Mouse (Mus musculus) ovary, adult 18-20 months (tissue): ENCODE data around the gene Pgm5.
"Not testable (repeated sequence)": the region's sequence is repeated elsewhere in the genome, so short reads cannot be mapped to it uniquely, and the experiment has no call there.

Experiments used
- DNase-seq: peaks from one replicate; pipeline ENCODE4 v3.0.0; 2022; ENCODE audit warnings: low spot score, mixed read lengths

The Pgm5 gene

DNA sequence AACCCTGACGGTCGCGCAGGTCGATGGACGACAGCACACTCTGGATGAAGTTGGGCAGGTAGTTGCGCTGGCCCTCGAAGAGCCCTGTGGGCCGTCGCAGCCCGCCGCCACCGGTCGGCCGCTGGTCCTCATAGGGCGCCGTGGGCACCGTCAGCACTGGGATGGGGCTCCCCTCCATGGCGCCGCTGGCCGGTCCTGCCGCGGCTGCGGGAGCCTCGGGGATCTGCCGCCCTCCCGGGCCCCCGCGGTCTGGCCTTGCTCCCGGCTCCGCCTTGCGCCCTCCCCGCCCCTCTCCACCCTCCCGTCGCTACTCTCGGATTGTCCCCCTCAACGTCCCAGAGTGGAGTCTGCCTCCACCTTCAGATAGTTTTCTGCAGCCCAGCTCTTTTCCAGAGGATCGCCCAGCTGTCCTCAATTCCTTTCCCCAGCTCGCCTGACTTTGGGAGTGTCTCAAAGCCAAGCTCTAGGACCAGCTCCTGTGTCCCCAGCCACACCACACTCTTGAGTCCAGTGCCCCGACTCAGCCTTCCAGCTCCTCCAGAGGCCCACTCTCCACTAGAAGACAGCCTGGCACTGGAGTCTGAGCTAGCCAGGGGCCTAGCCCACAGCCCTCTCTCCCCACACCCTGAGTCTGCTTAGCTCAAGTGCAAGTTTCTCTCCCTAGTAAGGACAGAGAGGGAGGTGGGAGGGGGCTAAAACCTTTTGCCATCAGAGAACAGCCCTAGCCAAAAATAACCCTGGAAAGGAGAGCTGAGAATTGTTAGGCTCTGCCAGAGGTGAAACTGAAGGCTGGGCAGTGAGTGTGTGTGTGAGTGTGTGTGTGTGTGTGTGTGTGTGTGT, at the start of gene Pgm5:
Gene Pgm5, minus strand, starts transcription at position 244 of the 840 bp plus-strand sequence.
- DNase-seq: no peak

DNA sequence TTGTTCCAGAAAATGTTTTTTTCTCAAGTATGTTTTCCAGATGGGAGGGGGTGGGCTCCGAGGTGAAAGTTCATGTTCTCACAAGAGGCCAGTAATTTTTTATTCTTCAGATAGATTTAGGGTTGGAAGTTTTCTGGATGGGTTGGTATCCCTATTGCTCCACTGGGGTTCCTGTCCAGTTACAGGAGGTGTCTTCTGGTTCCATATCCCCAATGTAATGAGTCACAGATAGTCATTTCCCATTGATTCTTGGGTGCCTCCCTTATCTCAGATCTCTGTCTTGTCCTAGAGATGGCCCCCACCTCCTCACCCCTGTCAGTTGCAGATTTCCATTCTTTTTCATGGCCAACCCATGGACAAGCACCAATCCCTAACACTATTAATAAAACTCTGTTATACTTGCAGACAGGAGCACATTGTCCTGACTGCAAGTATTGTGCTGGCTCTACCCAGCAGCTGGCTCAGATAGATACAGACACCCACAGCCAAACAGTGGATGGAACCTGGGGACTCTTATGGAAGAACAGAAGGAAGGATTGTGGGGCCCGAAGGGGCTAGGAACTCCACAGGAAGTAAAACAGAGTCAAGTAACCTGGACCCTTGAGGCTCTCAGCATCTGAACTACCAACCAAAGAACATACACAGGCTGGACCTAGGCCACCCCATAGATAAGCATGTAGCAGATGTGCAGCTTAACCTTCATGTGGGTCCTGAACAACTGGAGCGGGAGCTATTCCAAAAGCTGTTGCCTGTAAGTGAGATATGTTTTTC, 46.9 kb upstream of the Pgm5 start:
- no peak for DNase-seq

DNA sequence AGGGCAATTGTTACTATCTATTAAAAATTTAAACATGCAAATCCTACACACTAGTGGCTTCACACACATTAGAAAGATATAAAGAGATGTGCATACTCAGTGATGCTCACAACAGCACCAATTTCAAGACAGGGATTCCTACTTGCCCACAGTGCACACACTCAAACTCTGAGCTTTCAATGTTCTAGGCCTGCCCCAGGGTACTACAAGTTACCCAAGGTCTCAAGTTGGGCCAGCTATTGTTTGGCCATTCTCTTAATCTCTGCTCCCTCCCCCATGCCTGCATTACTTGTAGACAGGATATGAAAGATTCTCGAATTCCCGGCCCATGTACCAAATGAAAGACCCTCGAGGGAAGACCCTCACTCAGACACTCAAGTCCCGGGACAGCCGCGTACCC, 46.0 kb upstream of the Pgm5 start:
- no peak for DNase-seq

DNA sequence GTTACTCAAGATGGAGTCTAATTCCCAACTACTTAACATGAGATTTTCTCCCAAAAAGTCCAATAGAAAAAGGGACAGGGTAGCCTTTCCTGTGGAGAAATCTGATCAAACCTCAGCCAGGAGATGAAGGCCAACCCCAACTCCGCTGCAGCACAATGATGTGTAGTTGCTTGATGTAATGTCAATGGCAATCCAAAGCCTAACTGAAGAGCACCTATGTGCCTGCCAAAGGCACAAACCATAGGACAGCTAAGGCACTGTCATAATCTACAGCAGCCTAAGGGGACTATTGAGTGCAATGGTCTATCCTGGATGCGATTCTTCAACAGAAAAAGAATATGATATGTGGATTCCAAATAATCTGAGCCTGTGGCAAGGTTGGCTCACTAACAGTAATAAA, 41.2 kb upstream of the Pgm5 start:
- DNase-seq: no peak

DNA sequence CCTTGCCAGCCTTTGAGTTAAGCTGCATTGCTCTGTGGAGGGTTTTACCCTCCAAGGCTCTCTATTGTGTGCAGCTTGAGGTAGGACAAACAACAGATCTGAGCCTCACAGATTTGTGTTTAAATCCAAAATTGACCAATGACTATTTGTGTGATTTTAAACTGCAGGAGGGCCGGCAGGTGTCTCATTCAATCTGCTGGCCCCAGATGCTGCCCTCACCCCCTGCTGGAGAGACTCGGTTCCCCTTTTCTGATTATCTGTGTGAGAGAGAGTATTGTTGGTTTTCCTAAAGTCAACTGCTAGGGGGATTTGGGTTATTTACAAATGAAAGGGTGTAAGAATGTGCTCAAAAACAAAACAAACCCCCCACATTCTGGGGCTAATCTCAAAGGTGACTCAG, 40.6 kb upstream of the Pgm5 start:
- DNase-seq: no peak

DNA sequence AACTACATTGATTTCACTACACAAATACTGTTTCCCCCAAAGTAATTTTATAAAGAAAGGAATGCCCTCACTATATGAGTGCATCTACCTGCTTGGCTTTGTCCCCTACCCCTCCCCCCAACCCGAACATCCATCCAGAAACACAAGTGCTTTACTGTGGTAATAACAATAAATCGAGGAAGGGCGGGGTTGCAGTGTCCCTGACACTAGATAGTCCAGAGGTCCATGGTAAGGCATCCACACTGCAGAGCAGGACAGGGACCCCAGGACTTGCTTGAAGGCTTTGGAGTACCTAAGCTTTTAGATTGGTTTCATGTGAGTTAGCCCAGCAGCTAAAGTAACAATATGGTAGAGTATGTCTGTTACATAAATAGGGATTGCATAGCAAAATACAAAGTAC, 40.0 kb upstream of the Pgm5 start:
- DNase-seq: no peak

DNA sequence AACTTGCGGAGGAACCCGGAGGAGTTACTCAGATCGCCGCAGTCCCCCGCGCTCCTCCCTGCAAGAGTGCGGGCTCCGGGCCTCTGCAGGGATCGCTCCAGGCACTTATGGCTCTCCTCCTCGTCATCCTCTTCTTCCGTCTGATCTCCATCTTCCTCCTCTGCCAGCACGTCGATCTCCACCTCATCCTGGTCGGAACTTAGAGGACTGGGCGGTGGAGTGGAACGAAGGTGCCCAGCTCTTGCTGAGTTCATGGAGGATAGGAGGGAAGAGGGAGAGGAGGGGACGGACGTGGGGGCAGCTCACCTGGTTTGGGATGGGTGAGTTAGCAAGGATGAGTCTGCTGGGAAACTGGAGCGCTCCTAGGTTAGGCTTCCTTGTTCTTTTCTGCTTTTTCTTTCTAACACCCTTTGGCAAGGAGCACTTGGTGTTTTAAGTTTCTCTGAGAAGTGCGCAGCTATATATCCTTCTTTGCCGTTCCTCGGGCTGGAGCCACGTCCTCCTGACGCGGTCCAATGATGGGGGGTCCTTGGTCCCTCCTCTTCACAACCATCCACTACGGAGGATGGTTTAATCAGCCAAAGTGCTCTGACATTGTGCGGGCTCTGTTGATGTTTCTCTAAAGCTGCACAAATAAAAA, 39.0 kb upstream of the Pgm5 start, which contains the start of gene Foxd4:
Gene Foxd4, minus strand, starts transcription at position 617 of the 640 bp plus-strand sequence.
- DNase-seq: no peak

DNA sequence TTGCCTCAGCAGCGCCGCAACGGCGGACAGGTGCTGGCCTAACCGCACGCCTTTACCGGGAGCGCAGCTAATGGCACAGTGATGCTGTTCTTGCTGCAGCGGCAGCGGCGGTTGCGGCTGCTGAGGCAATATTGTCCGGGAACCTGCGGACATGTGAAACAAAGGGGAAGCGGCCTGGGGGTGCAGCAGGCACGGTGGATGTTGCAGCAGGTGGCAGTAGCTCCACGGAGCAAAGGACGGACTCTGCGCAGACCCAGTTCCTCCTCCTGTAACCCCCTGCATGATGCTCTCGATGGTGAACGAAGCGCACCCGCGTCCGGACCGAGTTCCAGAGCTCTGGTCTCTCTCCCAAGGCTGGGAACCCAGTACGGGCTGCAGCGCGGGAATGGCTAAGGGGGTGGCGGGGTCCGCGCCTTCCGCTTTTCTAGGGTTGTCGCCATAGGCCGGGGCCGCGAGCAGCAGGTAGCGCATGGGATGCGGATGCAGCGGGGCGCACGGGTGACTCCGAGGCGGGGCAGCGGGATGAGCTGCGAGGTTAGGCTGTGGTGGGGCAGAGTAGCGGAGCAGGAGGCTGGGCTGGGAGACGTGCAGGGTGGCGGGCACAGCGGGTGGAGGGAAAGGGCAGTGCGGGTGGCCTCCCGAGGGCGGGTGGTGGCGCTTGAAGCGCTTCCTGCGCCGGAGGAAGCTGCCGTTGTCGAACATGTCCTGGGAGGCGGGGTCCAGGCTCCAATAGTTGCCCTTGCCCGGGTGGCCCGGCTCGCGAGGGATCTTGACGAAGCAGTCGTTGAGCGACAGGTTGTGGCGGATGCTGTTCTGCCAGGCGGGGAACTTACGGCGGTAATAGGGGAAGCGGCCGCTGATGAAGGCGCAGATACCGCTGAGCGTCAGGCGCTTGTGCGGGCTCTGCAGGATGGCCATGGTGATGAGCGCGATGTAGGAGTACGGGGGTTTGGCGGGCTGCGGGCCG, 38.2 kb upstream of the Pgm5 start:
- DNase-seq: no peak

DNA sequence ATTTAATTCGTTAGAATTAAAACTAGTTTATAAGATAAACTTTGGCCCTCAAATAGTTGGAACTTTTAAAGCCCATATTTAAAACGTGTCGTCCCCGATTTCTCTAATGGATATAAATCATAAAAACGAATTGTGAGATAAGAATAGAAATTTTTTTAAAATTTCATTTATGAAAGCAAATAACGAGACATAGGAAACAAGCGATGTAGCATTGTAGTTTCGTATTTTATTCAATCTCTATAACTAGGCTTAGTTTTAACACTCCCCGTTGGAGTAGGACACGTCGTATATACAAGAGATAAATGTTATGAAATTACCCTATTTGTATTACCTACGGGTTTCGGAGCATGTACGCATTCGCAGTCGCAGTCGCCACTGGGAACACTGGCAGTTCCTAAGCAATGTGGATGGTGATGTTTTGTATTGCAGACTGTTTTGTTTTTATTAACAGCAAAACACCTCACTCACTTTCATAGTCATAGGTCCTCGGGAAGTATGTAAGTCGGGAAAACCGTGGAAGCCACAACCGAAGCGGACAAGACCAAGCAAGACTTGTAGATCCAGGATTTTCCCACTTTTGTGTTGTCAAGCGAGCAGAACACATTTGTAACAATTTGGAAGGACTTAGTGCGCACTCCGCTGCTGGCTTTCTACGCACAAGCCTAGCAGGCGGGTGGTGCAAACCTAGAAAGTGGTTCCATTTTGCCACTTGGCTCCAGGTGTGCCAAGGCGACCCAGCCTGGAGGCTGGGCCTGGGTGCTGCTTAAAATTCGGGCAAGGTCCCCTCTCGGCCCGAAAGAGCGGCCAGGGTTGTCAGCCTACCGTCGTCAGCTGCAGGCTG, 37.3 kb upstream of the Pgm5 start:
- no peak for DNase-seq

DNA sequence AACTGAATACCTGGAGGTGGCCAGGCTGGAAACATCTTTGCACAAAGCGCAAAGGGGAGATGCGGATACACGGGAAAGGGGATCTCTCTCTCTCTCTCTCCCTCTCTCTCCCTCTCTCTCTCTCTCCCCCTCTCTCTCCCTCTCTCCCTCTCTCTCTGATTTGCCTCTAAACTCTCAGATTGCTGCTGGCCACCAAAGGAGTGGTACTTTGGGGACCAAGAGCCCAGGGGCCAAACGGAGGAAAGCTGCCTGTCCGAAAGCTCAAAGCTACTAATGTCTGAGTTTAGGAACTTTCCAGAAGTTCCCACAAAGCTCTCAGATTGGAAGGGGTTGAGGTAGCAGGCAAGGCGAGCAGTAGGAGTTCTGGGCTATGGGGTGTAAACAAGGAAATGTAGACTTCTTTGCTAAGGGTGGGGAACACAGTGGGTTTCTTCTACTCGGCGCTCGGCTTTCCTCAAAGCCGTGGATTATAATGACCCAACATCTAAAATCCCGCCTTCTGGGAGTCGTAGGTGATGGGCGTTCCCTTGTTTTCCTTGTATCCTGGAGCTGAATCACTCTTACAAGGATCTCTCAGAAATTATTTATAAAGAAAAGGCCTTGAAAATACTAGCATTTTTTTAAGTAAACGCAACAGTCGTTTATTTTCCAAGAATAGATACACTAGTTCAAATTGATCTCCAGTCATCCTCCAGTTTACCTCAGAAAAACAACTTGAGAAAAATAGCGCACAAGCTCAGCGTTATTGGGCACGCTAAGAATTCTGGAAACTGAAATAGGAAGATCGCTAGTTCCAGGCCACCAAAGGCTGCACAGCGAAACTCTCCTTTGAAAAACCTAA, 36.5 kb upstream of the Pgm5 start:
- DNase-seq: no peak

DNA sequence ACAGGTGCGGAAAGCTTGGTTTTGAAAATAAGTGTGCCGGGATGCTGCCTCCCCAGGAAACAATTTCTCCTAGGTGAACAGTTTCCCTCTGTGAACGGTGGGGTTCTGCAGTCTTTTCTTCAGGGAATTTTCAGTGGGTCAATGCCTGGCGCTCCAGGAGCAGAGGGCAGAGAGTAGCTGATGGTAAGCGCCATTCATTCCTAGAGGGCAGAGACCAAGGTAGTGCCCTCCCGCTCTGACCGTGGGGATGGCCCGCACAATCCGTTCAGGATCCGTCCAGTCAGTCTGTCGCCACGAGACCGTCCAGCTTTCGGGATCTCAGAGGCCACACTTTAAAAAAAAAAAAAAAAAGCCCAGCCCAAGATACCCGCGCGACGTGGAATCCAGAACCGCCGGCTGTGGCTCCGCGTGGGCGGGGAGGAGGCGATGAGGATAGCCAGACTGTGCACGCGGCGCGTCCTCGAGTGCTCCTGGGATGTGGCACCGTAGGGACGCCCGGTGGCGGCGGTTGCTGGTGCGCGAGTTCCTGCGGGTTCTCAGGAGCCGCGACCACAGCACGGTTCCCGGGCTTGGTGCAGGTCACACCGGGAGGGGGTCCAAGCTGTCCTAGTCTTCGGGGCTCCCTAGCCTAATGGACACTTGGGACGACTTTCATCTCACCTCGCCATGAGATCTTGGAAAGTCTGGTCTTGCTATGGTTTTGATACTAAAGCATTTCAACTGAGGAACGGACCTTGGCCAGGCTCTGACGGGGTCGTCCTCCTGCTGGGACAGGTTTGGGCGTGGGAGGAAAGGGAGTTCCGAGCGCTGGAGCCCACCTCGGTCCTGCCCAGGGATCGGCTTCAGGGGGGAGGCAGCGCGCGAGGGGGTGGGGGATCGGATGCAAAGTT, 35.6 kb upstream of the Pgm5 start:
- no peak for DNase-seq

DNA sequence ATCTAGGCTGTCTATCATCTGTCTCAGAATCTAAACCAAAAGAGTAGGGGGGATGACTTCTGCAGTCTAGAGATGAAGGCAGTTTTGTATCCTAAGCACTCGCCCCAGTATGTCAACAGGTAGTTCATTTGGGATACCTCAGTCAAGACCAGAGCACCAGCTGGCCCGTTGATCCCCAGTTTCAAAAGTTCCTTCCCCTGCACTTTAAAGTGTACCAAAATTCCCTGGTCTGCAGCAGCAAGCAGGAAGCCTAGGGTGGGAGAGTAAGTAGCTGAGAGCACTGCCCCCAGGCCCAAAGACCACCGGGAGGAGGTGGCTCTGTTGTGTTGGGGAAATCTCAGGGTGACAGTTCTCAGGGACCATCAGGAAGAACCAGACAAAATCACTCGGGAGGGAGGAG, 34.9 kb upstream of the Pgm5 start:
- no peak for DNase-seq

DNA sequence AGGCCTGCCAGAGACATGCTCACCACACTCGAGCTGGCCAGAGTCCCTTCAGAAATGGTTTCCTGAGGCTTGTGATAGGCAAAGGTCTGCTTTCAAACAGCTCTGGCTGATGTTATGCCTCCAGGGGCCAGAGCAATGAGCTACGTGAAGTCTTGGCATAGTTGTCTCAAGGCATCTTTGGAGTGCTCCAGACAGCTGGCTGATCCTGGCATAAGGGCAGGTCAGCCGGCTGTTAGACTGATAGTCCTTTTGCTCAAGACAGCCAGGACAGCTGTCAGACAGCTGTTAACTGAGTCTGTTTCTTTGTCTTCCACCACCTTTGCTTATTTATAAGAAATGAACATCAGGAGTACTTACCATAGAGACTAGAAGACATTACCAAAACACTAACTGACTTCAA, 25.2 kb upstream of the Pgm5 start:
- no peak for DNase-seq

DNA sequence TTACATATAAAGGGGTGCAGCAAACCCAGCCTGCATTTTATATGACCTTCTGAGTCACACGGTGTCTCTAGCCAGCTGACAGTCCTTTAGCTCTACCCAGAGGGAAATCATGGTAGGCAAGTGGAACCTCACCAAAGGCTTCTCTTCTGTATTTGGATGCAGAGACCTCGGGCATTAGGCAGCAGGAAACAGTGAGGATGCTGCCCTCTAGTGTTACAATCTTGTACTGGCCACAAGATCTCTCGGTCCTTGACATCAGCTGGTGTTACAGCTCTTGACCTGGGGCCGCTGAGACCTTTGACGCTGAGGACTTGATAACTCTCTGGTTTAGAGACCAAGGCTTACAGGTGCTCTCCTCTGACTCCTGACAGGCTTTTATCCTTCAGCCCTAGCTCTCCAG, 23.8 kb upstream of the Pgm5 start:
- no peak for DNase-seq

DNA sequence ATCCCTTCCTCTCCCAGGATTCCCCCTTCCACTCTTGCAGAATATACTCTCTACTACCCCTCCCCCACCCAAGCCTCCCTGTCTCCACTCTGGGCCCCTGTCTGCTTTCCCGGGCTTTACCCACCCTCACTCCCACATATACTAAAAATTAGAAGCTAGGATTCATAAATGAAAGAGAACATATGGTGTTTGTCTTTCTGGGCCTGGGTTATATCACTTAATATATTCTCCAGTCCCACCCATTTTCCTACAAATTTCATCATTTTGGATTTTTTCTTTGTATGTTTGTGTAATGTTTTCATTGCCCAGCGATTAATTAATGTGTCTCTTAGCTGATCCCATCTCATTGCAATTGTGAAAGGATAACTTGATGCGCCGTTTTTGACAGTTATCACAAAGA, 19.6 kb upstream of the Pgm5 start:
- no peak for DNase-seq

DNA sequence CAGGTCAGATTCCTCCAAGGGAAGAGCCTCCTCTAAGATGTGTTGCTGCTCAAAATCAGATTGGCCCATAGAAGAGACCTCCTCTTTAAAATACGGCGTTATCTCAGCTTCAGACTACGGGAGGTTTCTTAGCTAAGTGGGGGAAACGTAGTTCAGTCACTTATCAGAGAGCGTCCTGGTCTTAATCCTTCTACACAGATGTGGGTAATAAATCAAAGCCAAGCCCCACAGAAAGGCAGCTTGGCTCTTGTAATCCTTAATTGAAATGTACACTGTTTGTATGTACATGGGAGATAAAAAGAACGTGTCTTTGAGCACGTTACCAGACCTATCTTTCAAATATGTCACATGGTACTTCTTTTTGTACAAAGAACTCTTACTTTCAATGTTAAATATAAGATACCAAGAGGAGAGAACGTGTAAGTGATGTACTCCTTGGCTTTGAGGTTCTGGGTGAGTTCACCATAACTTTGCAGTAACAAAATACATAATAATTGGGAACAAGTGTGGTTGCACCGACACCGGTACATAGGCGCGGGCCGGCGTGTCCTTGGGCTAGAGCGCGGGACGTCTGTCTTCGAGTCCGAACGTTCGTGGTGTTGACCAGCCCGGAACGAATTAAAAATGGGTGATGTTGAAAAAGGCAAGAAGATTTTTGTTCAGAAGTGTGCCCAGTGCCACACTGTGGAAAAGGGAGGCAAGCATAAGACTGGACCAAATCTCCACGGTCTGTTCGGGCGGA, 13.6 kb upstream of the Pgm5 start, which contains the start of gene Gm10053:
Gene Gm10053, plus strand, starts transcription at position 558 of the 742 bp plus-strand sequence.
- not testable (repeated sequence) for DNase-seq

DNA sequence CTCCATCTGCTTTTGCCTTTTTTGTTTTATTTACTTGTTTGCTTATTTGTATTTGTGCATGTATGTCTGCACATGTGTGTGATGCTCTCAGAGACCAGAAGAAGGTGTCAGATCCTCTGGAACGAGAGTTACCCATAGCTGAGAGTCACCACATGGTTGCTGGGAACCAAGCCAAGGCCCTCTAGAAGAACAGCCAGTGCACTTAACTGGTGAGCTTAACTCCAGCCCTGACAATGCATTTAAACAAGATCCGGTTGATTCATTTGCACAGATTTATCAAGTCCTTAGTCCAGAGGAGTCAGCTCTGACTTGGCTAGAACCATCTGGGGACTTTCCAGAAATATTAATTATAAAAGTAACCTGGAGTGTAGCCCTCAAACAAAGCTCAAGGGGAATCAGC, 12.2 kb upstream of the Pgm5 start:
- no peak for DNase-seq
